Mouse (Mus musculus) cerebellum, adult 9-11 months (tissue): ENCODE results near the gene Btbd35f11.
"Not testable (repeated sequence)": the region's sequence is repeated elsewhere in the genome, so short reads cannot be mapped to it uniquely, and the experiment has no call there.

Experiments
- DNase-seq: peaks from one replicate; pipeline ENCODE4 v3.0.0; 2022

Btbd35f11 gene

GRCm38 (mm10) chrX:3443590-3443989 lies at the start of gene Btbd35f11:
Gene Btbd35f11, minus strand, starts transcription at chrX:3443690.
- DNase-seq = not testable (repeated sequence)

- not testable (repeated sequence) for DNase-seq
These were observed 33.5 kb downstream of the Btbd35f11 start for GRCm38 (mm10) chrX:3409946-3410345.
